Mouse (Mus musculus): ENCODE results near the gene Apoc2.

The Apoc2 gene

DNA sequence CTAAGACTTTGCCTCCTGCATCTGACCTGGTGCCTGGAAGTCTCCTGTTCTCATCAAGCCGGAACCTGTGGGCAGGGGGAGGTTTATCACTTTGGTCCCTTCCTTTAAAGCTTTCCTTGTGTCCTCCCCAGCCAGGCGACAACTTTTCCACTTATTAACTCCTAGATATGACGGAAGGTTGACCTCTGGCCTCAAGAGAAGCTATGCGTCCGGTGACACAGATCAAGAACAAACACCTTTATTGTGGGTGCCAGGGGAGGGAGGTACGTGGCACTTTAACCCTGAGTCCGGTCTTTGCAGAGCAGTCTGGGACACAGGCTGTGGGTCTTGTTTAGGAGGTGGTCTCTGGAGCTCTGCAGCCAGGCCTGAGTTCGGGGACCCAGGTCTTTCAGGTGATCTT is at the start of gene Apoc2:
Apoc2 (minus strand) TSS at position 70 of the 400 bp plus-strand sequence.
- DNase-seq (ENCODE audit: low read depth, low spot score): no peak

DNA sequence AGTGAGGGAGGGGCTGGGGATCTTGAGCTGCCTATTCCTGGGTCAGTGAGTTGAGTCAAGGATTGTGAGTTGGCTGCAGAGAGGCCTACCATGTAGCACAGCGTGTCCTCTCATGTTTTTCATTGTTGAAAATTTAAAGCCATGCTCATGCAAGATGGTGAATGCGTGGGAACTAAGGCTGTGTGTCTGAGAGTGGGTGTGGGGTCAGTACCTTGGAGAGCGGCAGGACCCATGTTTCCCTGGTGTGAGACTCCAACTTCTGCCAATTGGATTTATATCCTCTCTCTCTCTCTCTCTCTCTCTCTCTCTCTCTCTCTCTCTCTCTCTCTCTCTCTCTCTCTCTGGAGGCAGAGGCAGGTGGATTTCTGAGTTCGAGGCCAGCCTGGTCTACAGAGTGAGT is 48.8 kb upstream of the Apoc2 start:
- DNase-seq (ENCODE audit: low read depth, low spot score): no peak

DNA sequence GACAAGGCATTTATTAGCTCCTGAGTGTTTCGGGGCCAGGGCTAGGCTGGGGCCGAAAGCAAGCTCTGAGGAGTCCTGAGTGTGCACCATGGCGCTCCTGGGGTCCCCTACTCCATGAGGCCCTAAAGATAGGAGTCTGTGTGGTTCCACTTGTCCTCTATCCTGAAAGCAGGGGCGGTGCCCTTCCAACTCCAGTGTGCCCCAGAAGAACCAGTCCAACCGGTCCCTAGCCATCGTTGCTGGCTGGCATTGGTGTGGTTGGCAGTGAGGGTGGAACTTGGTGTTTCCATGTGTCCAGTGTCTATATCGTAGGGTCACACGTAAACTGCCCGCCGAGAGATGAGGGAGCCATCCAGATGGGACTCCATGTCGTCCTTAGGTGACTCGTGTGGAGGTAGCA is 46.4 kb upstream of the Apoc2 start:
- no peak for DNase-seq (ENCODE audit: low read depth, low spot score)

DNA sequence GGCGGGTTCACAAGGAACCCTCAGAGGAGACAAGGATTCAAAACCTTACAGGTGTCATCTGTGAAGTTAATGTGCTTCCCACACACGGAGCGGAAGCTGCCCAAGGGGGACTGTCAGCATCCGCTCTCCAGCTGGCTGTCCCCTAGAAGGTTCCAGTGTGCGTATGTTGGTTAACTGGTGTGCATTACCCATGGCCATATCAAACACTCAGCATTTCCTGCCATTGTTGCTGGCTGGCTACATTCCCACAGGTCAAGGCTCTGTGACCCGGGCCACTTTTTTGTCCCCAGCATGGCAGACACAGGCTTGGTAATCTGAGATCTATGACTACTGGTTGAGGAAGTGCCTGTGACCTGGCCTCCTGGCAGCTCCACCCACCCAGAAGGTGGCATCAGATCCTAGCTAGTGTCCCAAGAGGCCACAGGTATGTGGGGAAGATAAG is 45.0 kb upstream of the Apoc2 start:
- no peak for DNase-seq (ENCODE audit: low read depth, low spot score)

DNA sequence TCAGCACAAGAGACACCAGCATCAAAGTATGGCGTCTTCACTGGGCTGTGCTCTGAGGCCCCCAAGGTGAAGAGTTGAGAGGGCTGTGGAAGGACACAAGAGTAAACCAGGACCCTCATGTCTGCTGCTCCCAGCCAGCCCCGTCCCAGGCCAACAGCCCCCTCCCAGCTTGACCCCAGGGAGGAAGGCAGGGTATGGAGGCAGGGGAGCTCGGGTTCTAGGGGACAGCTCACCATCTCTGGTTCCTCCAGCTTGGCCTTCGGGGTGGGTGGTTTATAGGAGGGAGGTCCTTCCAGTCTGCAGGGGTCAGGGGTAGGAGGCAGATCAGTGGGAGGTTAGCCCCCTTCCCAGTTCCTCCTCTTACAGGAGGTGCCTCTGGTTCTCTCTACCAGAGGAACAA is 41.5 kb upstream of the Apoc2 start:
- DNase-seq (ENCODE audit: low read depth, low spot score): no peak

DNA sequence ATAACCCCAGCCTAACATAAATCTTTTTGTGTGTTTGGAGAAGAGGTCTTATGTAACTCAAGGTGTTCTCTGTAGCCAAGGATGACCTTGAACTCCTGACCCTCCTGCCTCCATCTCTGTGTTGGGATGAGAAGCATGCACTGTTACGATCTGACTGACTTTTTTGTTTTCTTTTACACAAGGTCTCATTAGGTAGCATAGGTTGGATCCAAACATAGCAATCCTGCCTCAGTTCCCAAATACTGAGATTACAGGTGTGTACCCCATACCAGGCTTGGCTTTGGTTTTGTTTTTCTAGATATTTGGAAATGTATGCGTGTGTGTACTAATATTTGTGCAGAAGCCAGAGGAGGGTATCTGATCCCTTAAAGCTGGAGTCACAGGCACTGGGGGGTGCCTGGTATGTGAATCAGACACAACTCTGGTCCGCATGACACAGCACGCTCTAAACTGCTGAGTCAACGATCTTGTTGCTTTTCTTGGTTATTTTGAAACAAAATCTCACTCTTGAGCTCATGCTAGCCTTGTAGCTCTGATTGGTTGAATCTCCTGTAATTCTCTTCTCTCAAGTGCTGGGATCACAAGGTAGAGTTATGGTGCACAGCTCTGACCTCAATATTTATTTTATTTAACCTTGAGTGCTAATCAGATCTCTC is 40.7 kb upstream of the Apoc2 start:
- DNase-seq (ENCODE audit: low read depth, low spot score): no peak

DNA sequence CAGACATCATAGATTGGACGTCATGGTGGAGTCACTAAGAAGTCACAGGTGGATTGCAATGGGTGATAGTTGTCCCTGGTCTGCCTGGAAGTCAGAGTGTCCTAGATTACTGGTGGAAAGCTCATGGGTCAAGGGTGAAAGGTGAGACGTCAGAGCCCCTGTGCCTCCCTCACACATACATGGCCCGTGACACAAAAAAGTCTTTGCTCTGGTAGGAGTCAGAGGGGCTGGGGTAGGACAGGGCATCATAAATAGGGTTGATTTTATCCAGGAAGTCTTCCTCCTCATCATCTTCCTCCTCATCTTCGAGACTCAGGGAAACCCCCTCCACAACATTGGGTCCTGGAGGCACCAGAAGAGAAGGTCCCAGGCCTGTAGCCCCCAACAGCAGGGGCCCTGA is 39.6 kb upstream of the Apoc2 start:
- no peak for DNase-seq (ENCODE audit: low read depth, low spot score)

DNA sequence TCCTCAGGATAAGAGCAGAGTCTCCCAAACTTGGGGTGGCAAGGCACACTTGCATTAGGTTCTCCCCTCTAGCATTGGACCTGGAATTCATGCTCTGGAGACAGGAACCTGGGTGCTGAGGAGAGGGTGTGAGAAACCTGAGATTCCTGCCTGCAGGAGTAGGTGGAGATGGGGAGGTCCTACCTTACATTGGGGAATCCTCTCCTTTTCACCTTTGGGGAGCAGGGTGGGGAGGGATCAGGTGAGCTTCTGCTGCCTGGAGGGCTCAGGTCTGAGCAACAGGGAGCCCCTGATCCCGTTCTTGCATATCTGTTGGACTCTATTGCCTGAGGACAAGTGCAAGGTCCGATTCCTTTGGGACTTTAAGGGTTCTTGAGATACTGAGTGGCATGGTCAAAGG is 39.1 kb upstream of the Apoc2 start:
- DNase-seq (ENCODE audit: low read depth, low spot score): no peak

DNA sequence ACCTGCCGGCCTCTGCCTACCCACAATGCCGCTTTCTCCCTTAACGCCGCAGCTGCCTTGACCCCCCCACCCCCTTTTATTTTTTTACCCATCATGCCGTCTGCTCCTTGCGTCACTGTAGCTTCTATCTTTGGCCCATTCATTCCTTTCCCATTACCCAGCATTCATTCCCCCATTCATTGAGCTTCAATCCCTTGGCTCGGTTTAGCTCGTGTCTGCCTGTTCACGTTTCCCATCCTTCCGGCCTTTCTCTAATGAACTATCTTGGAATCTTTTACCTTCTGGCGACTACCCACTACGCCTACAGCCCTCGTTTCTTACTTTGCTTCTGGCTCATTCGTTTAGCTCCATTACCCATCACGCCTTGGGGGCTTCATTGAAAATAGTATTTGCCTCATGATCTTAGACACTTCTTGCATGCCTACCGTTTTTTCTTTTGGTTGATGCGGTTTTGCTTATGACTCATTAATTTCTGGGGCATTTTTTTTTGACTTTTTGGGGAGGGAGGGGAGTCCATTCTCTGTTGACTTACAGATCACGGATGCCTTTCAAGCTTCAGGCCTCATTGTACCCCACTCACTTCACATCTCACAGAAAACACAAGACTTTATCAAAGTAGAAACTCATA is 38.4 kb upstream of the Apoc2 start:
- no peak for DNase-seq (ENCODE audit: low read depth, low spot score)

DNA sequence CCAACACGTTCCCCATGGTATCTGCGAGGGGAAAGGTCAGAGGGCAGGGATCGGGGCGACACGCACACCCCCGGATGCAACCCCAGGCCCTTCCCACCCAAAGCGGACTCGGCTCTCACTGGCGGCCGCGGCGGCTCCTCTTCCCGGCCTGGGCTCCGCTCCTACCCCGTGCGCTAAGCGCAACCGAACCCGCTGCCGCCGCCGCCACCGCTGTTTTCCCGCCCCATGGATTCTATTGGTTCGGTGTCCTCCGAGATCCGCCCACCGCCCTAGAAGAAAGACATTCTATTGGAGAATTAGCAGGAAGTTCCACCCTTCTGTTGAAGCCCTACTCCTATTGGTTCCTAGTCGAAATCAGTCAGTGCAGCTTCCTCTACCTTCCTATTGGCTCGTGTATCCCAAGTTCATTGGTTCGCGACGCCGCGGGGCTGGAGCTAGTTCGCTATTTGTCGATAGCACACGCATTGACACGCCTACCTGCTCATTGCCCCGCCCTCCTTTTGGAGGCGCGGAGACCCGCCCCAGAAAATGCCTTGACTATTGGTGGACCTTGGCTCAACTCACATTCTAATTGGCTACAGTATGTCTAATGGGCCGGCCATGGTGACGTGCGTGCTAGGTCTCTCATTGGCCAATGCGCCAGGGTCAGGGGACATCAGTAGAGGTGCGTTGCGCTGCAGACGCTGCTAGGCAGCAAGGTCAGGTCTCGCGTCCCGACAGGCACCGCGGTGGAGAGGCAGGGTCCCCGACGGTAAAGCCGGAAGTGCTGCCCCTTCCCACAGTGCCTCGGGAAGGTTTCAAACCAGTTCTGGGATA is 37.7 kb upstream of the Apoc2 start, which contains the start of gene Tomm40:
Tomm40 (minus strand) TSS at position 200 of the 816 bp plus-strand sequence.
- DNase-seq (ENCODE audit: low read depth, low spot score): peak; percentile 99

DNA sequence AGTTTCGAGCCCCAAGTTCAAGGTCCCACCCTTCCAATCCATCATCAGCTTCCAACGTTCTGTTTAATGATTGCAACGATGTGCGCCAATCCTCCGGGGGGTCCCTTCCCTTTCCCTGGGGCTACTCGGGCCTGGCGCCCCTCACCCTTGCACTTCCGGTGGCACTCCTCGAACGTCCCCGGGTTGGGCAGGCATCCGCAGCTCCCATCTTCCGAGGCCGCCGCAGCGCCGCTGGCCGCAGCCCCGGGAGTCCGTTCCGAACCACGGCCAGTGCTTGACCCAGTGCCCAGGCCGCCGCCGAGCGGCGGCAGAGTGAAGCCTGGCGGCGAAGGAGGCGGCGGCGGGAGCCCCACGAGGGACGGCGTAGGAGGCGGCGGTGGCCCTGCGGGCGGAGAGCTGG is 37.1 kb upstream of the Apoc2 start:
- DNase-seq (ENCODE audit: low read depth, low spot score): no peak

DNA sequence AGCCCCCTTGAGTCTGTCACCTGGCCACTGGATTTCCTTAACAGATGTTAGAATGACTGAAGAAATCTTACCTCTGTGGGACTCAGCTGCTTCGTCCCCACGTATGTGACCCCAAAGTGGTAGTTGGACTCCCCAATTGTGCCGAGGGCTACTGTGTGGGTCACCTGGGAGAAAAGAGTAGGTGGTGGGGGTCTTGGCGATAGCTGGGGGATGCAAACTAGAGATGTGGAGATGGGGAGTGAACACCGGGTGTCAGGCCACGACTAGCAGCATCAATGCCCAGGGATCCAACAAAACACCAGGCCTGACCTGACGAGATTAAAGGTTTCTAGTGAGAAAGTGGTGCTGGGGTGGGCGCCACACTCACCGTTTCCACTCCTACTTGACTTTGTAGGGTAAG is 35.9 kb upstream of the Apoc2 start:
- no peak for DNase-seq (ENCODE audit: low read depth, low spot score)

DNA sequence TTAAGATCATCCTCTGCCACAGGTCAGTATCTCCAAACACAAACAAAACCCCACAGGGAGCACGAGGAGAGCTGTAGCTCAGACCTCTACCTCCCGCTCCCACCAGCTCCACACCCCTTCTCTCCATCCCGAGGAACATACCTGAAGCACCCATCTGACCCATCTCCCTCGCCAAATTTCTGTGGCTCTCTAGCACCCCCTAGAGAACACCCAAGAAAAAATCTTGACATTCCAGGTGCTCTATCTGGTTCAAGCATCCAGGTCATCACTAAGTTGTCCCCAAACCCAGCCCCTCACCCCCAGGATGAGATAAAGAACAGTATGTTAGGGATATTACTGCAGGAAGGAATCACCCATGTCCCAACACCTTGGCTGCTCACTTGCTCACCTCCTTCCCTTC is 35.5 kb upstream of the Apoc2 start:
- DNase-seq (ENCODE audit: low read depth, low spot score): no peak

DNA sequence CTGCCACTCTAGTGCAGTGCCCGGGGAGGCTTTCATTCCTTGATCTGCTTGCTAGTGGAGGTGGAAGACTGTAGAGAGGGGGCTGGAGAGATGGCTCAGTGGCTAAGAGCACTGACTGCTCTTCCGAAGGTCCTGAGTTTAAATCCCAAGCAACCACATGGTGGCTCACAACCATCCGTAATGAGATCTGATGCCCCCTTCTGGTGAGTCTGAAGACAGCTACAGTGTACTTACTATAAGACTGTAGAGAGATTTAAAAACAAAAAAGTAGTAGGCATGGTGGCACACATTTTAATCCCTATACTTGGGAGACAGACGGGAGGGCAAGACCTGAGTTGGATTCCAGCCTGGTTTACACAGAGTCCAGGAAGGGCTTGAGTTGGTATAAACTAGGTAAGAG is 34.7 kb upstream of the Apoc2 start:
- DNase-seq (ENCODE audit: low read depth, low spot score): no peak

DNA sequence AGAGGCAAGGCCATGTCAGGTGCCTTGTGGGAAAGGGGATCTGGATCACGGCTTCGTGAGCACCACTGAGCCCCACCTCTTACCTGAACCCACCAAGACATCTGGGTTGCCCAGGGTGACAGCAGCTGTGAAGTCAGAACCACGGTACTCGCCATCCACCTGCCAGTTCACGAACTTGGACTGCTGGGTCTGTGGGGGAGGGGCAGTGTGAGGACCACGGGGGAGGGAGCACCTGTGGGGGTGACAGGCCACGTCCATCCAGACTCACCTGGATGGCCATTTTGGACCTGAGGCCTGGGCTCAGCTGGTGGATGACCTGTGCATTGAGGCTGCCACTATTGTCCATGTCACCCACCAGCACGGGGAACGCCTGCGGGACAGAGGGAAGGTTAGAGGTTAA is 32.9 kb upstream of the Apoc2 start:
- DNase-seq (ENCODE audit: low read depth, low spot score): no peak

DNA sequence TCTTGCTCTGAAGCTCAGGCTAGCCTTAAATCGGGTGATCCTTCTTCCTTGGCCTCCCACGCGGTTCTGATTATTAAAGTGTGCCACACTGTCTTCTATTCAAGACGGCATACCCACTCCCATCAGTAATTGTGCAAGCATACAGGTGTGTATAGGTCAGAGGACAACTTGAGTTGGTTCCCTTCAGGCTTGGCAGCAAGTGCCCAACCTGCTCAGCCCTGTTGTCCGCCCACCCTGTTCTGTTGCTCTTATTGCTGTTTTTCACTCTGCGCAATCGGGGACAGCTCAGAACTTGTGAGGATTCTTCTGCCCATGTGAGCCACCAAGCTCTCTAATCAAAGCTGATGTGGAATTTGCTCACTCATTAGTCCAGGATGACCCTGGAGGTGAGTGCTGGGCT is 27.5 kb upstream of the Apoc2 start:
- DNase-seq (ENCODE audit: low read depth, low spot score): no peak

DNA sequence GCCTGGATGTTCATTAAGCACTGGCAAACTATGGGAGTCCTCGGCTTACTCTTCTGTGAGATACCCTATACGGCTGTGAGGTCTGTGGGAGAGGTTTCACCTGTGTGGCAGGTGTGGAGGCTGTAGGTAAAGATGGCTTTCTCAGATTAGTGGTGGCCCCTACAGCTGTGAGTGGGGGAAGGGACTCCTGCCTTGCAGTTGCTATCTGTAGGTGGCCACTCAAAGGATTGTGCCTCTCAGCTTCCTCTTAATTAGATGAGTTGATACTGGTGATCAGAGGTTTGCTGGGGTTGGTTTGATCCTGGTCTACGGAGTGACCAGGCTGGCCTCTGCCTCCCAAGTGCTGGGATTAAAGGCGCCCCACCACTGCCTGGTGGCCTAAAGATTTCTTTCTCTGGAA is 26.7 kb upstream of the Apoc2 start:
- DNase-seq (ENCODE audit: low read depth, low spot score): no peak

DNA sequence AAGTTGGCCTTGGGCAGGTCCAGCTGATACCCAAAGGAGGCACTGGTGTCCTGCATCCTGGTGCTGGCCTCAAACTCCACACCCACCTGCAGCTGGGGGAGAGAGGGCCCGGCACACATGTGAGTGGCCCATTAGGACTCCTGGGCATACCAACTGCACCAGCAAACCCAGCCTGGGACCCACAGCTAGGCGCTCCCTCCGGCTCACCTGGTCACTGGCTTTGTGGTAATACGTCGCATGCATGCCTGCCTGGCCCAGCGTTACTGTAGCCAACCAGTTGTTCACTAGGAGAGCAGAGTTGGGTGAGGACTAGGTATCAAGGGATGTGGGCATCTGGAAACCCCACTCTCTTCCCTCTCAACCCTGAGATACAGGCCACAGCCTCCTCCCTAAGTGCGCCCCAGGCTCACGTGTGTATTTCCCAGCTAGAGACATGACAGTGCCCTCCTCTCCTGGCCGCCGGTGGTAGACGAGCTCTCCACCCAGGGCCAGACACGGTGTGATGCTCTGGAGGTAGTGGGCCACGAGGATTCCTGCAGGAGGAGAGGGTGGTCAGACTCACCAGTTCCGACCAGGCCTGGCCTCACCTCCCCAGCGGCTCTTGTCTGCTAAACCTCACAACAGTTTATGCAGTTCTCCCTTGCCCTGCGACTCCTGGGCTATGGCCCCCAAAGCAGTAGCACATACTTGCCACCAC is 25.3 kb upstream of the Apoc2 start:
- DNase-seq (ENCODE audit: low read depth, low spot score): no peak

DNA sequence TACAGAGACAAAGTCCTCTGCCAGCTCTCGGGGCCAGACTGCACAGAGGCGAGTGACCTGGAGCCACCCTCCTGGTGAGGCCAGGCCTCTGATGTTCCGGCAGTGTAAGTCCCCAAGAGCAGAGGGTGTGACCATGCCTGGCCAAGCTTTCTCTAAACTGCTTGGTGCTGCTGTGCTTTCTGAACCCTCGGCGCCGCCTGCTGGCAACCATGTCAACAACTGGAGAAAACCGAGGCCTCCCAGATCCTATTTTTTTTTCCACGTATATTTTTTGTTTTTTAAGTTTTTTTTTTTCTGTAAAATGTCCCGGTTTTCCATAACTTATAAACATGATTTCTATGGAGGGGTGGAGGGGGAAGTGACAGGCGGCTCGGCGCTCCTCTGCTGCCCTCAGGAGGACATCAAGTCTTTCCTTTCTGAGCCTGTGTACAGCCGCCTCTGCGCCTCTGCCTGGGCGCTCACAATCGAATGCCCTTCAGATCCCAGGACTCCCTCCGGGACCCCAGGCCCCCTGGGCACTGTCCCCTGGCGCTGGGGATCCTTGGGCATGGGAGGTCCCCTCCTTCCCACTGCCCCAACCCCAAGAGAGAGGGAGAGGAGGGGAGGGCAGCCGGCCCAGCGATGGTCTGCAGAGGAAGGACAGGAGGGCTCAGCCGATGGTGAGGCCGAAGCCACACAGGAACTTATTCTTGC is 23.5 kb upstream of the Apoc2 start:
- DNase-seq (ENCODE audit: low read depth, low spot score): peak; percentile 68

DNA sequence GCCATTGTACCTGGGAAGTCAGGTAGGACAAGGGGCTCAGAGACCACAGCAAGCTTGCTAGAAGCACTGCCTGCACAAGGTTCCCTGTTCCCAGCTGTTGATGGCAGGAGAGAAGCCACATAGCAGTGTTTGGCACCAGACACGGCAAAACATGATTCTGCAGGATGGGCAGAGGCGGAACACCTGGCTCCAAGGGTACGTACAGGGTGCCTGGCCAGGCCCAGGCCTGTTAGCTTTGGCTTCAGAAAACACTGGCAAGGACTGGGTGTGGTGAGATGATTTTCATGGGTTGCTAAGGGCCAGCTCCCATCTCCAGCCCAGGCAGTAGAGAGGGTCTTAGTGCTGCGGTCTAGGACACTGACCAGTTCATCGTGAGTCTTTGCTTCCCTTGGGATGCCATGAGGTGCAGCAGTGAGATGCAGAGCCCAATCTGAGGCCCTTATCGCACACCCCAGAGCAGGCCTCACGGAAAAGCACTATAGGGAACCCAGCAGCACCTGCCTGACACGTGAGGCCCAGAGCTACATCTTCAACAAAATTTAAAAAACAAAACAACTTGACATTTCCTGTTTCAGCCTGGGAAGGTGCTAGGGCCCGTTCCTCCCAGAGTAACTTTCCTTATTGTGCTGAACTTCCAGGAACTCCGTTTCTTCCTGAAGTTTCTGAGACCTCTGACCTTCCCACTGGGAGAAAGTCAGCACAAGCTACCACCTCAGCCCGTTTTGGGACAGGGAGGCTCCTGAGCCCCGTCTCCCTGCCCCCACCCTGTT is 22.7 kb upstream of the Apoc2 start:
- no peak for DNase-seq (ENCODE audit: low read depth, low spot score)

DNA sequence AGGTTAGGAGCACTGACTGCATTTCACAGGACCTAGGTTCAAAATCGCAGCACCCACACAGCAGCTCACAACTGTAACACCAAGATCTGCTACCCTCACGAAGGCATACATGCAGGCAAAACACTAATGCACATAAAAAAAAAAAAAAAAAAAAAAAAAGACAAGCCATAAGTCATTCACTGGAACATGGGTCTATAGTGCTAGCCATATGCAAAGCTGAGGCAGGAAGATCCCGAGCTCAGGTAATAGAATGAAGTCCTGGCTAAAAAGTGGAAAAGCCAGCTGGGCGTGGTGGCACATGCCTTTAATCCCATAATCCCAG is 22.0 kb upstream of the Apoc2 start:
- no peak for DNase-seq (ENCODE audit: low read depth, low spot score)

Measured in skeletal muscle tissue, adult 2 months (tissue).